Mouse (Mus musculus) spleen, adult 2 months (tissue): Measurements from ENCODE around the gene Vps35l. TPM values are rescaled to one million over a fixed set of nuclear protein-coding genes. Genes with fewer than 3 reads are reported as not detected.

ENCODE experiments used
- DNase-seq, 2 experiments: peaks; one replicate each; pipeline versions ENCODE4 v3.0.0 to v3.0.0-alpha.2; 2012 to 2021; ENCODE audit warnings: low spot score in 2 of 2, low read depth in 1 of 2
- H3K27ac ChIP-seq: fragments of 200-500 bp; 2 replicates; pipeline ENCODE4 v1.5.1; 2012; ENCODE audit warnings: low read length, inconsistent platforms; ENCODE audit not compliant: insufficient read depth
- H3K27me3 ChIP-seq: fragments of 200-500 bp; 2 replicates; pipeline ENCODE4 v1.6.1; 2012; ENCODE audit warnings: mild to moderate bottlenecking, moderate library complexity, low read length, inconsistent platforms; ENCODE audit not compliant: control insufficient read depth, insufficient read depth
- H3K36me3 ChIP-seq: fragments of 200-500 bp; 2 replicates; pipeline ENCODE4 v1.6.1; 2012; ENCODE audit warnings: mild to moderate bottlenecking, low read length, inconsistent platforms; ENCODE audit not compliant: control insufficient read depth, insufficient read depth
- H3K4me1 ChIP-seq: fragments of 200-500 bp; 2 replicates; pipeline ENCODE4 v1.6.1; 2011; ENCODE audit warnings: inconsistent platforms; ENCODE audit not compliant: control insufficient read depth, insufficient read depth, insufficient read length
- H3K4me3 ChIP-seq: fragments of 200-500 bp; 2 replicates; pipeline ENCODE4 v1.5.1; 2011; ENCODE audit warnings: mild to moderate bottlenecking, inconsistent platforms; ENCODE audit not compliant: insufficient read depth, insufficient read length; ENCODE audit errors: extremely low read depth
- CTCF ChIP-seq: fragments of 200-500 bp; IDR thresholded peaks from 2 replicates; pipeline ENCODE4 v1.5.1; 2011; ENCODE audit warnings: mild to moderate bottlenecking, inconsistent platforms; ENCODE audit not compliant: insufficient read depth, insufficient read length, insufficient replicate concordance; ENCODE audit errors: extremely low read depth
- POLR2A ChIP-seq: fragments of 200-500 bp; IDR thresholded peaks from 2 replicates; pipeline ENCODE4 v1.6.1; 2011; ENCODE audit warnings: low read depth, low read length, inconsistent platforms
- WGBS: fragments of 180-500 bp; shearing (Covaris S2); methylation state at CpG from one replicate; pipeline ENCODE4 v1.1.7; 2018; 5-methylcytosine and 5-hydroxymethylcytosine counted together
- polyA plus RNA-seq: library from polyadenylated mRNA; depleted of rRNA; stranded (reverse); fragments of >200 nt; gene quantifications from 2 replicates; pipeline ENCODE4 v1.2.3, GENCODE M21; 2012

Gene Vps35l
- polyA plus RNA-seq, 1 experiment: 27.6 TPM

- 92% methylated on average over 12 of the region's 12 CpGs for WGBS
- Histone ChIP-seq H3K27ac (no peak overlapping the region), H3K27me3 (no peaks in the 10 kb centered on the region), H3K4me3 (no peak overlapping the region), H3K4me1 (no peaks in the 10 kb centered on the region), H3K36me3 (peaks cover 30% of the 10 kb centered on the region)
- TF ChIP-seq POLR2A (no peak), CTCF (no peak)
- DNase-seq: no peak
These were observed 8.1 kb downstream of the Vps35l start for GRCm38 (mm10) chr7:118747891-118748672.

GRCm38 (mm10) chr7:118749706-118750105 lies 9.7 kb downstream of the Vps35l start:
- DNase-seq: no peak
- Histone ChIP-seq H3K4me3 (no peak overlapping the region), H3K27me3 (no peaks in the 10 kb centered on the region), H3K36me3 (peaks cover 40% of the 10 kb centered on the region), H3K27ac (no peak overlapping the region), H3K4me1 (no peaks in the 10 kb centered on the region)
- WGBS: 90% methylated on average over 8 of the region's 8 CpGs
- TF ChIP-seq CTCF (no peak), POLR2A (no peak)

GRCm38 (mm10) chr7:118751625-118752024 lies 11.6 kb downstream of the Vps35l start:
- TF ChIP-seq POLR2A (no peak), CTCF (no peak)
- DNase-seq: no peak
- Histone ChIP-seq H3K27me3 (no peaks in the 10 kb centered on the region), H3K27ac (no peak overlapping the region), H3K4me3 (no peak overlapping the region), H3K4me1 (no peaks in the 10 kb centered on the region), H3K36me3 (peaks cover 41% of the 10 kb centered on the region)
- WGBS: 89% methylated on average over 7 of the region's 7 CpGs

GRCm38 (mm10) chr7:118755756-118756155 lies 15.7 kb downstream of the Vps35l start:
- H3K36me3 ChIP-seq: peaks cover 29% of the 10 kb centered on the region
- TF ChIP-seq CTCF (no peak), POLR2A (no peak)
- no peaks in the 10 kb centered on the region for H3K27me3 ChIP-seq
- H3K4me3 ChIP-seq: no peak overlapping the region
- DNase-seq: no peak
- WGBS: 91% methylated on average over 7 of the region's 7 CpGs
- H3K4me1 ChIP-seq: no peaks in the 10 kb centered on the region
- no peak overlapping the region; the same call in 1 of the 2 replicates for H3K27ac ChIP-seq

- Histone ChIP-seq H3K27me3 (no peaks in the 10 kb centered on the region), H3K27ac (peak overlapping the region; percentile 22; the same call in 1 of the 2 replicates), H3K4me3 (no peak overlapping the region), H3K36me3 (peaks cover 29% of the 10 kb centered on the region), H3K4me1 (no peaks in the 10 kb centered on the region)
- TF ChIP-seq CTCF: no peak
- TF ChIP-seq POLR2A: no peak
- no peak for DNase-seq
- WGBS: 90% methylated on average over 24 of the region's 24 CpGs
These were observed 16.7 kb downstream of the Vps35l start for GRCm38 (mm10) chr7:118756490-118757265.

- Histone ChIP-seq H3K4me3 (no peak overlapping the region), H3K36me3 (peaks cover 30% of the 10 kb centered on the region), H3K27ac (no peak overlapping the region), H3K27me3 (no peaks in the 10 kb centered on the region), H3K4me1 (no peaks in the 10 kb centered on the region)
- 90% methylated on average over 4 of the region's 4 CpGs for WGBS
- no peak for DNase-seq
- TF ChIP-seq POLR2A (no peak), CTCF (no peak)
These were observed 18.3 kb downstream of the Vps35l start for GRCm38 (mm10) chr7:118758369-118758768.

GRCm38 (mm10) chr7:118759372-118759771 lies 19.3 kb downstream of the Vps35l start:
- 73% methylated on average over 5 of the region's 5 CpGs for WGBS
- peaks cover 24% of the 10 kb centered on the region for H3K36me3 ChIP-seq

More at GRCm38 (mm10) chr7:118759372-118759771, 19.3 kb downstream of the Vps35l start:
- H3K4me1 ChIP-seq: no peaks in the 10 kb centered on the region
- no peak overlapping the region for H3K27ac ChIP-seq
- H3K27me3 ChIP-seq: no peaks in the 10 kb centered on the region
- no peak overlapping the region for H3K4me3 ChIP-seq
- no peak for TF ChIP-seq POLR2A
- TF ChIP-seq CTCF: no peak
- no peak for DNase-seq
